Mouse (Mus musculus) ES-E14 (cell line): ENCODE data around the gene Htr6.

Source experiments
- CHD2 ChIP-seq: IDR thresholded peaks from 2 replicates; pipeline ENCODE4 v1.6.1; 2014; ENCODE audit warnings: mild to moderate bottlenecking, low read depth, low read length, inconsistent platforms
- HCFC1 ChIP-seq: IDR thresholded peaks from 2 replicates; pipeline ENCODE4 v1.6.1; 2012; ENCODE audit warnings: low read length, inconsistent platforms, borderline replicate concordance; ENCODE audit not compliant: insufficient read depth
- MAFK ChIP-seq: IDR thresholded peaks from 2 replicates; pipeline ENCODE4 v1.6.1; 2014; ENCODE audit warnings: mild to moderate bottlenecking, low read depth, low read length, inconsistent platforms; ENCODE audit not compliant: insufficient read depth
- ZC3H11A ChIP-seq: IDR thresholded peaks from 2 replicates; pipeline ENCODE4 v1.6.1; 2012; ENCODE audit warnings: low read depth, mild to moderate bottlenecking, inconsistent platforms, low read length, borderline replicate concordance

GRCm38 (mm10) chr4:139033263-139034009 lies 41.9 kb downstream of the Htr6 start:
- no peak for TF ChIP-seq ZC3H11A
- TF ChIP-seq CHD2 = no peak
- no peak for TF ChIP-seq HCFC1
- no peak for TF ChIP-seq MAFK
